In the genomic region with DNA sequence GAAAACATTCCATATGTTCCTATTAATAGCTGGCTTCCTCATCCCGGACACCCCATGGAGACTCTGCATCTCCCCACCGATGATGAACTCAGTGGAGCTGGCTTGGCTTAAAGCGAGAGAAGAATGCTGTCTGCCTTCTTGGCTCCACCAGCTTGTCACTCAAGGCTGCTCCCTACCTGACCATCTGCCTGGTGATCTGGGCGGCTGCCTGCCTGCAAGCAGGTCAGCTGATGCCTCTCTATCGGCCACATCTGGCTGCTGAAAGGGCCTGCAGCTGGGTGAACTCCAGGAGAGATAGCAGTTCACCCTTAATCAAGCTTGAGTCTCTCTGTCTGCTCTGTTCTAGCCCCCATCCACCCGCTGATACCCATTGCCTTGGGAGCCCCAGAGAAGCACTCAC, we compare ENCODE assay signal across 13 mouse cellular contexts. TPM values are rescaled to one million over a fixed set of nuclear protein-coding genes. Genes with fewer than 3 reads are reported as not detected.
DNase-seq lines count a peak whose midpoint lies in the region; ATAC-seq and TF ChIP-seq lines count a peak whose summit lies in the region.
"Had no signal": no experiment of that assay in that cellular context is flagged by ENCODE, and none has a peak within 500 bp of the region (broad histone marks: within the 10 kb centered on the region; RNA-seq: fewer than 3 reads in every experiment).

No protein-coding gene starts in this region.

- intact Hi-C loops in heart, adult 2 months (cut with DNase I), result no loop called here

- 40% methylated on average over 6 of the region's 6 CpGs for WGBS in heart, postnatal 0 days
- 43% methylated on average over 6 of the region's 6 CpGs for WGBS in heart, adult 2 months
- WGBS in liver, embryonic 16.5 days (ENCODE audit: insufficient replicate concordance), result 37% methylated on average over 6 of the region's 6 CpGs

- no peak for TF ChIP-seq POLR2A in heart, adult 2 months (IDR thresholded peaks at IDR 0.05; ENCODE audit: insufficient read depth, low read depth, low read length)

- H3K27ac ChIP-seq in heart, postnatal 0 days (ENCODE audit: low read depth), result no peak overlapping the region
- H3K27ac ChIP-seq in heart, adult 2 months, result no peak overlapping the region
- peak overlapping the region; percentile 88 for H3K27ac ChIP-seq in liver, embryonic 16.5 days (ENCODE audit: low read length)
- H3K27ac ChIP-seq: embryonic facial prominence, embryonic 13.5 days had no signal

- no peak for TF ChIP-seq CTCF in heart, postnatal 0 days (IDR thresholded peaks at IDR 0.05; ENCODE audit: low read depth)
- TF ChIP-seq CTCF in heart, adult 2 months (IDR thresholded peaks at IDR 0.05), result no peak

- DNase-seq in heart, postnatal 0 days (ENCODE audit: low spot score), result no peak
- DNase-seq in heart, adult 2 months, result no peak
- DNase-seq in ZHBTc4 (ENCODE audit: low read depth, low spot score), result peak; percentile 15
- peak; percentile 23 to 39 for DNase-seq in cerebellum, postnatal 25 days
- DNase-seq in thymus, postnatal 14 days, result no peak
- DNase-seq in retina, postnatal 1 day, result no peak
- DNase-seq: layer of hippocampus, adult 9-11 months; lung, adult 18-20 months; thymus, adult 2 months had no signal

- peaks cover 3% of the 10 kb centered on the region for H3K79me2 ChIP-seq in heart, adult 2 months (replicated peaks; ENCODE audit: control insufficient read depth, insufficient read depth, low read length)

- H3K4me1 ChIP-seq in heart, postnatal 0 days (ENCODE audit: control insufficient read depth, insufficient read depth), result no peaks in the 10 kb centered on the region
- H3K4me1 ChIP-seq in heart, adult 2 months (ENCODE audit: control insufficient read depth, insufficient read depth, low read length), result peaks cover 7% of the 10 kb centered on the region
- H3K4me1 ChIP-seq in liver, embryonic 16.5 days (ENCODE audit: control insufficient read depth, low read depth, low read length), result peaks cover 29% of the 10 kb centered on the region

- no peaks in the 10 kb centered on the region for H3K9me3 ChIP-seq in heart, postnatal 0 days (replicated peaks; ENCODE audit: control insufficient read depth, low read length)
- H3K9me3 ChIP-seq in liver, embryonic 16.5 days (replicated peaks; ENCODE audit: control insufficient read depth, low read length), result no peaks in the 10 kb centered on the region
- H3K9me3 ChIP-seq: embryonic facial prominence, embryonic 13.5 days had no signal

- 0 out of 2 replicates have a peak, but pooled peaks have one; percentile 20 for ATAC-seq in heart, postnatal 0 days (ENCODE audit: insufficient read depth, low read depth)
- peak; percentile 98 for ATAC-seq in liver, embryonic 16.5 days (ENCODE audit: low read depth)
- no peak for ATAC-seq in activated CD4-positive, CD25-positive, alpha-beta regulatory T cell, adult 4 months

- H3K36me3 ChIP-seq in heart, postnatal 0 days (replicated peaks; ENCODE audit: control insufficient read depth, insufficient read depth, low read length), result peaks cover 14% of the 10 kb centered on the region
- peaks cover 3% of the 10 kb centered on the region; the same call in 1 of the 2 replicates for H3K36me3 ChIP-seq in heart, adult 2 months (ENCODE audit: control insufficient read depth, insufficient read depth, low read length)
- no peaks in the 10 kb centered on the region for H3K36me3 ChIP-seq in liver, embryonic 16.5 days (ENCODE audit: control insufficient read depth, insufficient read depth)

- H3K4me3 ChIP-seq in heart, postnatal 0 days (ENCODE audit: low read depth, low read length), result no peak overlapping the region
- H3K4me3 ChIP-seq in heart, adult 2 months, result no peak overlapping the region
- H3K4me3 ChIP-seq in liver, embryonic 16.5 days (ENCODE audit: low read depth, low read length), result 0 out of 2 replicates have a peak overlapping the region, but pooled peaks have one; percentile 22
- H3K4me3 ChIP-seq: embryonic facial prominence, embryonic 13.5 days had no signal

- no peaks in the 10 kb centered on the region for H3K27me3 ChIP-seq in heart, postnatal 0 days (ENCODE audit: control insufficient read depth, insufficient read depth, low read length)
- no peaks in the 10 kb centered on the region for H3K27me3 ChIP-seq in heart, adult 2 months (ENCODE audit: control insufficient read depth, insufficient read depth, low read length)
- no peaks in the 10 kb centered on the region for H3K27me3 ChIP-seq in liver, embryonic 16.5 days (ENCODE audit: control insufficient read depth, insufficient read depth, low read depth, low read length)
- H3K27me3 ChIP-seq: CH12.LX; embryonic facial prominence, embryonic 13.5 days had no signal

- H3K4me2 ChIP-seq in heart, postnatal 0 days (ENCODE audit: low read depth, low read length), result no peak overlapping the region
- H3K4me2 ChIP-seq in liver, embryonic 16.5 days (ENCODE audit: low read depth, low read length), result peak overlapping the region; percentile 54
- H3K4me2 ChIP-seq: embryonic facial prominence, embryonic 13.5 days had no signal

- no peak overlapping the region for H3K9ac ChIP-seq in heart, postnatal 0 days (replicated peaks; ENCODE audit: low read depth, low read length)
- H3K9ac ChIP-seq in heart, adult 2 months (ENCODE audit: low read depth, low read length), result no peak overlapping the region
- peak overlapping the region; percentile 46 for H3K9ac ChIP-seq in liver, embryonic 16.5 days (ENCODE audit: low read depth, low read length)
- H3K9ac ChIP-seq: embryonic facial prominence, embryonic 13.5 days had no signal

- TF ChIP-seq EP300 in heart, postnatal 0 days (IDR thresholded peaks at IDR 0.05; ENCODE audit: low read depth), result no peak
- no peak for TF ChIP-seq EP300 in heart, adult 2 months (IDR thresholded peaks at IDR 0.05; ENCODE audit: insufficient read depth, low read depth, low read length)

RNA-seq across cellular contexts. Expression of gene Lrrc8c, which starts 56.7 kb away (rescaled TPM):
- 5.0 and 19.9 TPM in 2 replicates for total RNA-seq in heart, postnatal 0 days (2014; rRNA removed; ENCODE audit: low replicate concordance)
- 11.1 and 14.9 TPM in 2 replicates for polyA plus RNA-seq in heart, postnatal 0 days (2015; fragmentation: Nextera tagmentation; extraction: Ambion mirVana)
- 10 to 100 TPM; 19.7 to 35.5 TPM for total RNA-seq in heart, adult 2 months (2021)
- polyA plus RNA-seq in heart, adult 2 months (2012; rRNA removed), result 23.5 and 37.5 TPM in 2 replicates
- polyA plus RNA-seq in liver, embryonic 16.5 days (2015; fragmentation: Nextera tagmentation; extraction: Ambion mirVana), result 14.0 and 16.4 TPM in 2 replicates
- 10 to 100 TPM; 59.7 to 61.9 TPM for polyA plus RNA-seq in activated CD4-positive, CD25-positive, alpha-beta regulatory T cell, adult 4 months (2017; shearing (Covaris generic))

Comparison
In these comparisons a context has a peak if more than half of its experiments do, and no peak if none do; other contexts are left out.
1. DNase-seq: peak in ZHBTc4 (single experiment) and cerebellum, postnatal 25 days (2 of 2); none in heart, postnatal 0 days (single experiment), heart, adult 2 months (0 of 2), thymus, postnatal 14 days (single experiment) and retina, postnatal 1 day (single experiment).